ENCODE assay signal across 7 mouse cellular contexts in the genomic region with DNA sequence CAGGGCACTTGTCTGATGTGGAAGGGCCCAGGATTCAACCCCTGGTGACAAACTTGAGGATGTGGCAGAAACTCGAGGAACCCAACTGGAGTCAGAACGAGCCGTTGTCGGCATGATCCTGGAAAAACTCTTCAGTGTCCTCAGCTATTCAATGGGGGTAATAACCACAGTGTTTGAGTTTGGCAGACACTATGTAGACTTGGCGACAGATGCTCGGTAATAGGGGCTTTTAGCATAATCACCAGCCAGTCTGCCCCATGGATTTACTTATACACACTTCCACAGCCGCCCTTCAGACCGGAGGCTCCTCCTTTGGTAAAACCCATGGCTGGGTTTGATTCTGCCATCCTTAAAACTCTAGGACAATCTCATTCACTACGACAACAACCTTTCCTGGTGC. TPM values are rescaled to one million over a fixed set of nuclear protein-coding genes. Genes with fewer than 3 reads are reported as not detected.
DNase-seq lines count a peak whose midpoint lies in the region; ATAC-seq lines count a peak whose summit lies in the region.

No protein-coding gene starts in this region.

- ATAC-seq in liver, embryonic 11.5 days (replicated peaks; ENCODE audit: low FRiP score): no peak
- ATAC-seq in forebrain, embryonic 12.5 days (ENCODE audit: low FRiP score): no peak
- ATAC-seq in neural tube, embryonic 12.5 days (ENCODE audit: low FRiP score, low read depth): no peak

- peaks cover 2% of the 10 kb centered on the region; the same call in 1 of the 2 replicates for H3K4me1 ChIP-seq in liver, embryonic 11.5 days (replicated peaks; ENCODE audit: control insufficient read depth, insufficient read depth, low read length)
- H3K4me1 ChIP-seq in forebrain, embryonic 12.5 days: peaks cover 21% of the 10 kb centered on the region
- H3K4me1 ChIP-seq in neural tube, embryonic 12.5 days: peaks cover 17% of the 10 kb centered on the region

- H3K4me3 ChIP-seq in liver, embryonic 11.5 days (ENCODE audit: low read depth, low read length): peak overlapping the region; percentile 71
- peak overlapping the region; percentile 78 for H3K4me3 ChIP-seq in forebrain, embryonic 12.5 days (replicated peaks)
- H3K4me3 ChIP-seq in neural tube, embryonic 12.5 days: peak overlapping the region; percentile 89

- no peak overlapping the region for H3K27ac ChIP-seq in liver, embryonic 11.5 days (ENCODE audit: low read depth, low read length)
- peak overlapping the region; percentile 98 for H3K27ac ChIP-seq in forebrain, embryonic 12.5 days
- peak overlapping the region; percentile 26; the same call in 1 of the 2 replicates for H3K27ac ChIP-seq in neural tube, embryonic 12.5 days

- peaks cover 27% of the 10 kb centered on the region for H3K27me3 ChIP-seq in liver, embryonic 11.5 days (replicated peaks; ENCODE audit: control insufficient read depth, insufficient read depth, low read length)
- no peaks in the 10 kb centered on the region for H3K27me3 ChIP-seq in forebrain, embryonic 12.5 days
- H3K27me3 ChIP-seq in neural tube, embryonic 12.5 days (replicated peaks): no peaks in the 10 kb centered on the region

- no peaks in the 10 kb centered on the region for H3K9me3 ChIP-seq in liver, embryonic 11.5 days (ENCODE audit: control insufficient read depth, low read length)
- H3K9me3 ChIP-seq in forebrain, embryonic 12.5 days: no peaks in the 10 kb centered on the region
- no peaks in the 10 kb centered on the region for H3K9me3 ChIP-seq in neural tube, embryonic 12.5 days

- DNase-seq in liver, embryonic 11.5 days (ENCODE audit: low spot score): no peak
- DNase-seq in liver: no peak
- DNase-seq in induced T-regulatory cell, adult 2 months (ENCODE audit: low read depth): peak; percentile 7
- DNase-seq in gastrocnemius, adult 18-20 months (ENCODE audit: low spot score): no peak
- no peak for DNase-seq in ovary, postnatal 36 days (ENCODE audit: low spot score)

- H3K9ac ChIP-seq in liver, embryonic 11.5 days (ENCODE audit: low read depth, low read length): no peak overlapping the region
- H3K9ac ChIP-seq in forebrain, embryonic 12.5 days: peak overlapping the region; percentile 88
- H3K9ac ChIP-seq in neural tube, embryonic 12.5 days: peak overlapping the region; percentile 95

- peak overlapping the region; percentile 92 for H3K4me2 ChIP-seq in liver, embryonic 11.5 days
- peak overlapping the region; percentile 71 for H3K4me2 ChIP-seq in forebrain, embryonic 12.5 days
- peak overlapping the region; percentile 93 for H3K4me2 ChIP-seq in neural tube, embryonic 12.5 days (replicated peaks)

- 53% methylated on average over 9 of the region's 9 CpGs for WGBS in liver, embryonic 11.5 days
- 19% methylated on average over 9 of the region's 9 CpGs for WGBS in forebrain, embryonic 12.5 days
- WGBS in neural tube, embryonic 12.5 days: 13% methylated on average over 9 of the region's 9 CpGs

- H3K36me3 ChIP-seq in liver, embryonic 11.5 days (ENCODE audit: control insufficient read depth, insufficient read depth, low read length): peaks cover 5% of the 10 kb centered on the region; the same call in 1 of the 2 replicates
- H3K36me3 ChIP-seq in forebrain, embryonic 12.5 days (replicated peaks): peaks cover 41% of the 10 kb centered on the region
- peaks cover 33% of the 10 kb centered on the region for H3K36me3 ChIP-seq in neural tube, embryonic 12.5 days

RNA-seq across cellular contexts. Expression of a gene that starts 4.0 kb away (rescaled TPM):
- 35.4 and 36.3 TPM in 2 replicates for polyA plus RNA-seq in liver, embryonic 11.5 days (2014; fragmentation: Nextera tagmentation; extraction: Ambion mirVana)
- polyA plus RNA-seq in forebrain, embryonic 12.5 days (2016; fragmentation: Nextera tagmentation; extraction: Ambion mirVana): 129 and 141 TPM in 2 replicates
- 95.7 and 98.7 TPM in 2 replicates for polyA plus RNA-seq in neural tube, embryonic 12.5 days (2016; fragmentation: Nextera tagmentation; extraction: Ambion mirVana)
- under 1 TPM; 0.25 to 0.85 TPM for total RNA-seq in gastrocnemius, adult 18-20 months (2021)
